Mouse (Mus musculus) spleen, adult 12 weeks (tissue): ENCODE data around the gene Jak1.

Experiments used
- DNase-seq: peaks from one replicate; pipeline ENCODE4 v3.0.0; 2022; ENCODE audit warnings: low spot score

The Jak1 gene

GRCm38 (mm10) chr4:101264741-101265513 is at the start of gene Jak1:
Gene Jak1, minus strand, starts transcription at chr4:101265282.
- DNase-seq: peak; percentile 97

GRCm38 (mm10) chr4:101312055-101312454 is 47.0 kb upstream of the Jak1 start:
- no peak for DNase-seq

DNA sequence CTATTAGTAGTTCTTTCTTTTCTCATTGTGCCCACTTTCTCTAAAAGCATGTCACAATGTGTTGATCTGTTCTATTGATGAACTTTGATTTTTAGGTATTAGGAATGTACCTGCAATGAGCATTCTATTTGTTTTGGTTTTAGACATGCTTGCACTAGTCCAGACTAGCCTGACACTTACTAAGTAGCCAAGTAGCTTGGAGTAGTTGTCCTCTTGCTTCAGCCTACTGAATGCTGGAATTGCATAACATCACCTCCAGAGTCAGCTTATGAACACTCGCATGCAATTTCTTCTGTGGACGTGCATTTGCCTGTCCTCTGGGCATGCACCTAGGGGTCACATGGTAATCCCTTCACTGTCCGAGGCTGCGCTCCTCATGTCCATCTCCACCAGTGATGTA is 43.1 kb upstream of the Jak1 start:
- no peak for DNase-seq

DNA sequence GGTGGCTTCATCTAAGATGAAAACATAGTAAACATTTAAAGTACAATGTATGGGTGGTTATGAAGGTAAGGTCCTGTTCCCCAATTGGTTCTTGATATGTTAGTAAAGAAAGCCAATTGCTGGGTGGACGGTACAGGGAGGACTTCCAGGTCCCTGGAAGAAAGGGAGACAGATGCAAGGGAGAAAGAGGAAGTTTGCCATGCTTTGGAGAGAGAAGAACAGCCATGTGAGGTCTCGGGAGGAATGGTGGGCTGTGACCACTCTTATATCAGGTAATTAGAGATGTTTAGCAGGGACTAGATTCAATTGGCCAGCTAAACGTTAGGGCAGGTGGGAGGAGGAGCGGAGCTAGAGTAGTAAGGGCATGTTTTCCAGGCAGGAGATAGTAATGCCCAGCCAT is 42.2 kb upstream of the Jak1 start:
- DNase-seq: no peak

DNA sequence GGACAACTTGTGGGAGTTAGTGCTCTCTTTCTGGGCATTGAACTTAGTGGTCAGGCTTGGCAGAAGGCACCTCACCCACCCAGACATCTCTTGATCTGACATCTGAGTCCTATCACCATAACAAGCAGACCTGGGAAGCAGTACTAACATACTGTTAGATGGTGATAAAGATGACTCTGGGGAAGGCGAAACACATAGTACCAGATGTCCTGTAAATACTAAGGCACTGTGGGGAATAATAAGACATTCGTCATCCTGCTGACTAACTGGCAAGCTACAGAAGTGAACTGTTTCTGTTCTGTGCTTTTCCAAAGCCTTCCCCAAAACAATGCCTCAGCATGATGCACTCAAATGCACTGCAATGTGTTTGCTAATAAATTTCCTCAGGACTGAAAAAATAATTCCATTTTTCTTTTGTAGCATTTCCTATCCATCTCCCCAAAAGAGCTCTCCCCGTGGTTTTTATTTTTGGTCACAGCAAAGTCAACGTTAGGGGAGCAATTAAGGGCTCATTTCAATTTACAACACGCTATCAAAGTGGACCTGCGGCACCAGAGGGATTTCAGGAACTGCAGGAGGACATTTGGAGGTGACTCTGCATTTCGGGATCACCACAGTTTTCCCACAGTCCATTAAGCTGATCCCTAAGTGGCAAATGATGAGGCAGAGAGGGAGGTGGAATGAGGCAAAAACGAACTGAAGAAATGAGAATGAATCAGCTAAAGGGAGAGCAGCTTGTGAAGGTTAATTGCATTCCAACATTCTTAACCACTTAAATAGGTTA is 41.2 kb upstream of the Jak1 start:
- no peak for DNase-seq

DNA sequence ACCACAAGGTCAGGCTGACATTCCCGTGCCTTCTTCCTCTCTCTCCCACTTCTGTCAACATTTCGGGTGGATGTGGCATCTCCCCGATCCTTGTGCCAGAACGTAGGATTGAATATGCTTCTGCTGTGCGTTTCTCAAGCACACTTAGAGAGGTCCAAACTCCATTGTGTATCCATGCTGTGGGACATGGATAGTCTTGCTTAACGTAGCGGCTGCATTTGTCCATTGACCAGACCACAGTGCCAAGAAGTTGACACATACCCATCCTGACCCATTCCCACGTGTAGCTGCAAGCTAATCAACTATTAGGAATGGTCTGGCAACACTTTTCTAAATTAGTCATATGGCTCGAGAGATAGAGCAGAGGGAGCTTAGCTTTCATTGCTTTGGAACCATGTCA is 40.0 kb upstream of the Jak1 start:
- no peak for DNase-seq

- DNase-seq: no peak
These were observed 39.0 kb upstream of the Jak1 start for GRCm38 (mm10) chr4:101304114-101304513.

GRCm38 (mm10) chr4:101300392-101300910 is 35.4 kb upstream of the Jak1 start:
- DNase-seq: no peak

- DNase-seq: peak; percentile 4
These were observed 33.4 kb upstream of the Jak1 start for GRCm38 (mm10) chr4:101298311-101298990.

GRCm38 (mm10) chr4:101296836-101297235 is 31.8 kb upstream of the Jak1 start:
- DNase-seq: no peak

GRCm38 (mm10) chr4:101295788-101296187 is 30.7 kb upstream of the Jak1 start:
- no peak for DNase-seq

GRCm38 (mm10) chr4:101293661-101294060 is 28.6 kb upstream of the Jak1 start:
- DNase-seq: no peak

DNA sequence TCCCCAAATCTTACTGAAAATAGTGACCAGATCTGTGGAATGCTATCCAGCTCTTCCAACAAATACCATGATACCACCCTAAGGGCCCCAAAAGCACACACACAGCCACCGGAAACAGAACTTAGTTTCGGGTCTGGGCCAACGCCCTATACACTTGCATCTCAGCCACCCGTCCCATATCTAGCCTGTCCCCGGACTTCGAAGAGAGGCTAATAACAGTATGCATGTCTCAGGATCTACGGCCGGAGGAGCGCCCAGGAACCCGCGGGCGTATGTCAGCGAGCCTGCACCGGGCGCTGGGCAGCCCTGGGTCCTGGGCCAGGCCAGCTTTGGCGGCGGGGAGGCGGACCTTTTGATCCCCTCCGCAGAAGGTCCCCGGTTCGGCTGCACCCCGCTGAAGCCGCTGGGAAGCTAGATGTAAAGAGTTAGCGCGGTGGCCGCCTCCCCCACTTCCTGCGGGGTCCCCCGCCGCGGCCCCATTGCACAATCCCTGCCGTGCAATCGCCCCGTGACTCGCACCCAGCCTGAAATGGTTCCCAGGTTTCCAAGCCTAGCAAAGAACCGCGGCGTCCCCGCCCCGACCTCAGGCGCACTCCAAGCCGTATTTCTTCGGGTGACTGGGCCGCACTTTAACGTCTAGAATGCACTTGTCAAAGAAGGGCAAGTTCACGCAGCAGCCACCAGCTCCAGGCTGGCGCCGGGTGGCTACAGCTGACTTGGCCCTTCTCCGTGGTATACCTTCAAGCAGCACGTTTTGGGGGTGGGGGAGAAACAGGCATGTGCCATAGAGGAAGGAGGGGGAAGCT is 27.9 kb upstream of the Jak1 start:
- DNase-seq: peak; percentile 27

DNA sequence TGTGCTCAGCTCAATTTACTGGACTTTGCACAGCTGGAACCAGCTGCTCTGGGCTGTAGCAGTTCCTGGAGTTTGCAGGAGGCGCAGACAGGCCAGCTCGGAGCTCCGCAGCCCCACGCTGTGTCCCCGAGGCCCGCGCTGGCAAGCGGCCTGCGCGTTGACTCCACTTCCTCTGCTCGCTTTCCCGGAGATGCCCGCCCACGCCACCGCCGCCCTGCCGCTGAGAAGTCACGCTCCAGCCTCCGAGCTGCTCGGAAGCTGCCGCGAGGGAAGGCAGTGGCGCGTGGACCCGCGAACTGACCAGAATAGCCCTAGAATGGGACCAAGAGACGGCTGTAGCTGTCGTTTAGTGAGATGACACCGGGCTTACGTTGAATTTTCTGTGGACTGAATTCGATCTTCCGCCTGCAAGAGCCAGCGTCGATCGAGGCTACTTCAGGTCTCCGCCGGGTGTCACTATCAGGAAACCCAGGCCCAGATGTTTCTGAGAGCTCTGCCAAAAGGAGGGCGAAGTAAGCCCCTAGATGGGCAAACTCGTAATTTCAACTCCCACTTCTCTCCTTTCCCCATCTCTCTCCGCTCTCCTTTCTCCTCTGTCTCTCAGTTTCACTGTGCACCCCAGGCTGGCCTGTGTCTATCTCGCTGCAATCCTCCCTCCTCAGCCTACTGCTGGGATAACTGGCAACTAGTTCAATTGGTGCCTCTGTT is 27.1 kb upstream of the Jak1 start:
- peak; percentile 72 for DNase-seq

GRCm38 (mm10) chr4:101288292-101288691 is 23.2 kb upstream of the Jak1 start:
- no peak for DNase-seq

DNA sequence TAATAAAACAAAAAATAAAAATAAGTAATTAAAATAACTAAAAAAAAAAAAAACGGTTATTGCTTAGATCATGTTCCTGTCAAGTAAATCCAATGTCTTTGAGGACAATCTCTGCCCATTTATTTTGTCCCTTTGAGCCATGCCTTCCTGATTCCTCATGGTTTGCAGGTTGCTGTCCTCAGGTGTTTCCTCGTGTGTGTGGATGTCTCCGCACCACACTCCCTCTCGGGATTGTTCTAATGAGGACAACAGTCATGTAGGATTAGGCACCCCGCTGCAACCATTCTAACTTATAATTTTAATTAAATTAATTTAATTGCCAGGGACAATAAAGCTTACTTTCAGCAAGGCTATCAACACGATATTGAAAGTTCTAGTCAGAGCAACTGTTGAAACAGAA is 21.5 kb upstream of the Jak1 start:
- DNase-seq: no peak

GRCm38 (mm10) chr4:101285906-101286432 is 20.9 kb upstream of the Jak1 start:
- DNase-seq: no peak

GRCm38 (mm10) chr4:101283938-101284337 is 18.9 kb upstream of the Jak1 start:
- DNase-seq: no peak

DNA sequence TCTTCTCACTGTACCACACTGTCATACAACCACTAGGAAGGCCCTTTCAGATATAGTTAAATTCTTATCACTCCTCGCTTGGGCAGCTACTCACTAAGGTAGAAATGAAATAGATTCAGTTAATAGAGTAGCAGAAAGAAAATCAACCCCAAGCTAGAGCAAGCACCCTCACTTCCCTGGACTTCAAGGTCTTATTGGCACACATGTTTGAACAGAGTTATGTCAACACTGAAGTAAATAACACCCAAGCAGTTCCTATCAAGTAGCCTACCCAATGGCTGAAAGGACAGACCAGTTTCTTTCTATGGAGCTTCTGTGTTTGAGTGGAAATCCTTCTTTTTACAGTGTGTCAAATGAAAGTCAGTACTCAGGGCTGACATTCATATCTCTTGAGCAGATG is 17.2 kb upstream of the Jak1 start:
- no peak for DNase-seq

DNA sequence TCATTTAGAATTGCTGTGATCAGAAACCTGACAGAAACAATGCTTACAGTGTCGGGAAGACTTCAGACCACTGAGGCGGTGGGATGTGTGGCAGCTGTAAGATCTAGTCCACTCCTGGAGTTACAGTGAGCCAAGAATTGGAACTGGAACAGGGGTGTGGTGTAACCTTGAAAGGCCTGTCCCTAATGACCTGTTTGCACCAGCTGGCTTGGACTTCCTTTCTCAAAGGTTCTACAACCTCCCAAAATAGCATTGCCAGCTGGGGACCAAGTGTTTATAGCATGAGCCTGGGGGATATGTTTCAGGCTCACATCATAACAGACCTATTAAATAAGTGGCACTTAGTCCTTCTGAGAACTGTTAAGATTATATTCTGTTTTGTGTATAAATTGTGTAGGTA is 15.0 kb upstream of the Jak1 start:
- no peak for DNase-seq
